Mouse (Mus musculus): Measurements from ENCODE around the gene Dbndd2.

GRCm38 (mm10) chr2:164515897-164516296, 30.0 kb downstream of the Dbndd2 start:
- TF ChIP-seq CTCF (IDR thresholded peaks at IDR 0.05; ENCODE audit: low read depth, low read length) (no peak), POLR2AphosphoS5 (IDR thresholded peaks at IDR 0.05; ENCODE audit: insufficient replicate concordance, low read depth, low read length) (no peak)

All from G1E (cell line).